Mouse (Mus musculus) megakaryocyte, adult 5-6 weeks (primary cell): Measurements from ENCODE around the gene Olfr934. TPM values are rescaled to one million over a fixed set of nuclear protein-coding genes. Genes with fewer than 3 reads are reported as not detected.

Source experiments
- ATAC-seq: 2 replicates; pipeline ENCODE4 v1.8.0; 2016; ENCODE audit warnings: mild to moderate bottlenecking, inconsistent platforms; ENCODE audit not compliant: poor library complexity, severe bottlenecking
- total RNA-seq, 2 experiments: library from RNA; stranded (forward) in 1 of 2; stranded (reverse) in 1 of 2; fragments of 153-499, 151-499 nt in 1 of 2; fragments of 221-1000, 200-1000 nt in 1 of 2; gene quantifications; 2 replicates each; pipeline versions ENCODE4 v1.2.3 to v1.2.4; 2015 to 2017

Gene Olfr934
- total RNA-seq (2015) (not detected in 2 replicates), total RNA-seq (2017) (not detected in 2 replicates)

GRCm38 (mm10) chr9:38988215-38988614 is at the start of gene Olfr934:
Gene Olfr934 (minus strand): TSS chr9:38988315.
- ATAC-seq, result no peak

GRCm38 (mm10) chr9:39023277-39023676 is 35.2 kb upstream of the Olfr934 start, which contains the start of gene Olfr146:
Gene Olfr146 (minus strand): TSS chr9:39023377.
- no peak for ATAC-seq

- ATAC-seq, result no peak
Measured at GRCm38 (mm10) chr9:38999583-38999982, 11.5 kb upstream of the Olfr934 start, which contains the start of gene Olfr935. Gene Olfr935 (minus strand): TSS chr9:38999683.

- no peak for ATAC-seq
Measured at GRCm38 (mm10) chr9:38972013-38972412, 16.1 kb downstream of the Olfr934 start, which contains the start of gene Olfr933. Gene Olfr933 (plus strand): TSS chr9:38972313.

- no peak for ATAC-seq
Measured at GRCm38 (mm10) chr9:38954124-38954416, 34.0 kb downstream of the Olfr934 start.

- no peak for ATAC-seq
Measured at GRCm38 (mm10) chr9:38953401-38954123, 34.6 kb downstream of the Olfr934 start.

Other genes starting within 250 kb of the Olfr934 start
- gene Olfr920, start 236.0 kb downstream of the Olfr934 start, total RNA-seq (2015), result 0.50 and 0.76 TPM in 2 replicates
- 0.12 and 0.48 TPM in 2 replicates for gene Olfr920, start 236.0 kb downstream of the Olfr934 start, total RNA-seq (2017)
- not detected in 2 replicates for gene Olfr921, start 215.2 kb downstream of the Olfr934 start, total RNA-seq (2015)
- gene Olfr921, start 215.2 kb downstream of the Olfr934 start, total RNA-seq (2017), result 0.07 TPM in 1 of 2 replicates, not detected in the other
- gene Olfr922, start 173.7 kb downstream of the Olfr934 start, total RNA-seq (2015), result not detected in 2 replicates
- not detected in 2 replicates for gene Olfr922, start 173.7 kb downstream of the Olfr934 start, total RNA-seq (2017)
- not detected in 2 replicates for gene Olfr923, start 161.8 kb downstream of the Olfr934 start, total RNA-seq (2015)
- gene Olfr923, start 161.8 kb downstream of the Olfr934 start, total RNA-seq (2017), result not detected in 2 replicates
- gene Olfr924, start 143.9 kb downstream of the Olfr934 start, total RNA-seq (2015), result not detected in 2 replicates
- not detected in 2 replicates for gene Olfr924, start 143.9 kb downstream of the Olfr934 start, total RNA-seq (2017)
- gene Olfr26, start 133.3 kb downstream of the Olfr934 start, total RNA-seq (2015), result not detected in 2 replicates
- not detected in 2 replicates for gene Olfr26, start 133.3 kb downstream of the Olfr934 start, total RNA-seq (2017)
- gene Olfr926, start 111.2 kb downstream of the Olfr934 start, total RNA-seq (2015), result not detected in 2 replicates
- gene Olfr926, start 111.2 kb downstream of the Olfr934 start, total RNA-seq (2017), result not detected in 2 replicates
- not detected in 2 replicates for gene Olfr930, start 58.5 kb downstream of the Olfr934 start, total RNA-seq (2015)
- gene Olfr930, start 58.5 kb downstream of the Olfr934 start, total RNA-seq (2017), result not detected in 2 replicates
- not detected in 2 replicates for gene Olfr933, start 16.0 kb downstream of the Olfr934 start, total RNA-seq (2015)
- gene Olfr933, start 16.0 kb downstream of the Olfr934 start, total RNA-seq (2017), result not detected in 2 replicates
- not detected in 2 replicates for gene Olfr935, start 11.4 kb upstream of the Olfr934 start, total RNA-seq (2015)
- not detected in 2 replicates for gene Olfr935, start 11.4 kb upstream of the Olfr934 start, total RNA-seq (2017)
- gene Olfr146, start 35.1 kb upstream of the Olfr934 start, total RNA-seq (2015), result not detected in 2 replicates
- gene Olfr146, start 35.1 kb upstream of the Olfr934 start, total RNA-seq (2017), result not detected in 2 replicates
- not detected in 2 replicates for gene Olfr937, start 76.6 kb upstream of the Olfr934 start, total RNA-seq (2015)
- not detected in 2 replicates for gene Olfr937, start 76.6 kb upstream of the Olfr934 start, total RNA-seq (2017)
- gene Olfr938, start 90.6 kb upstream of the Olfr934 start, total RNA-seq (2015), result not detected in 2 replicates
- not detected in 2 replicates for gene Olfr938, start 90.6 kb upstream of the Olfr934 start, total RNA-seq (2017)
- not detected in 2 replicates for gene Olfr27, start 139.8 kb upstream of the Olfr934 start, total RNA-seq (2015)
- gene Olfr27, start 139.8 kb upstream of the Olfr934 start, total RNA-seq (2017), result not detected in 2 replicates
- gene Olfr943, start 178.0 kb upstream of the Olfr934 start, total RNA-seq (2015), result not detected in 2 replicates
- gene Olfr943, start 178.0 kb upstream of the Olfr934 start, total RNA-seq (2017), result not detected in 2 replicates
- gene Olfr944, start 213.6 kb upstream of the Olfr934 start, total RNA-seq (2015), result not detected in 2 replicates
- not detected in 2 replicates for gene Olfr944, start 213.6 kb upstream of the Olfr934 start, total RNA-seq (2017)